Mouse (Mus musculus): ENCODE measurements at regions not wholly inside any gene's neighbourhood (a gene's known extent, or its start where the extent isn't known, plus 50 kb on each side); places are given as distances from the start of the nearest gene placed in this dataset.

- DNase-seq (ENCODE audit: low spot score in 2 of 2) = peak in 1 of 2 experiments; percentile 20
Measured at GRCm38 (mm10) chr5:79275346-79275745, 1744.6 kb upstream of the Adgrl3 start.

GRCm38 (mm10) chr5:79300001-79300723, 1719.8 kb upstream of the Adgrl3 start:
- peak in 1 of 2 experiments; percentile 25 for DNase-seq (ENCODE audit: low spot score in 2 of 2)

GRCm38 (mm10) chr5:79306181-79306580, 1713.8 kb upstream of the Adgrl3 start:
- no peak for DNase-seq (ENCODE audit: low spot score in 2 of 2)

All from right cerebral cortex, postnatal 10 days (tissue).